Mouse (Mus musculus) adrenal gland (tissue): ENCODE results near the gene Islr2.

ENCODE experiments used
- intact Hi-C: fragments of 180-260 bp; cut with DNase I; formaldehyde crosslinking; loops from one replicate; pipeline ENCODE4 v1.15.1; 2025

The Islr2 gene

GRCm38 (mm10) chr9:58224356-58224755 is 20.2 kb upstream of the Islr2 start:
- intact Hi-C loops, result loop anchor here (1.0 kb wide), 1 partner anchor 23 kb away; no protein-coding TSS in a partner anchor

GRCm38 (mm10) chr9:58220218-58220903 is 16.2 kb upstream of the Islr2 start:
- intact Hi-C loops, result no loop called here

GRCm38 (mm10) chr9:58218539-58218938 is 14.4 kb upstream of the Islr2 start:
- intact Hi-C loops, result loop anchor here (10.0 kb wide), 1 partner anchor 274 kb away; the partner anchor contains the start of gene Sema7a

- intact Hi-C loops, result loop anchor here (10.0 kb wide), 1 partner anchor 272 kb away; the partner anchor contains the start of gene Sema7a
Measured at GRCm38 (mm10) chr9:58216402-58216801, 12.3 kb upstream of the Islr2 start.

- intact Hi-C loops, result loop anchor here (10.0 kb wide), 1 partner anchor 270 kb away; the partner anchor contains the start of gene Sema7a
Measured at GRCm38 (mm10) chr9:58214519-58215180, 10.5 kb upstream of the Islr2 start.

GRCm38 (mm10) chr9:58213865-58214264 is 9.7 kb upstream of the Islr2 start:
- intact Hi-C loops, result loop anchor here (10.0 kb wide), 1 partner anchor 269 kb away; the partner anchor contains the start of gene Sema7a

GRCm38 (mm10) chr9:58213377-58213776 is 9.3 kb upstream of the Islr2 start:
- intact Hi-C loops, result loop anchor here (10.0 kb wide), 1 partner anchor 269 kb away; the partner anchor contains the start of gene Sema7a

GRCm38 (mm10) chr9:58210304-58210627 is 6.1 kb upstream of the Islr2 start:
- intact Hi-C loops, result loop anchor here (10.0 kb wide), 1 partner anchor 265 kb away; the partner anchor contains the start of gene Sema7a

GRCm38 (mm10) chr9:58209462-58210303 is 5.6 kb upstream of the Islr2 start:
- intact Hi-C loops, result loop anchor here (10.0 kb wide), 1 partner anchor 265 kb away; the partner anchor contains the start of gene Sema7a

- intact Hi-C loops, result no loop called here
Measured at GRCm38 (mm10) chr9:58206013-58206412, 1.9 kb upstream of the Islr2 start.

GRCm38 (mm10) chr9:58204448-58205000 is 405 bp upstream of the Islr2 start:
- intact Hi-C loops, result no loop called here

- intact Hi-C loops, result loop anchor here (1.0 kb wide), 1 partner anchor 165 kb away; no protein-coding TSS in a partner anchor
Measured at GRCm38 (mm10) chr9:58202676-58203453, 1.3 kb downstream of the Islr2 start.

GRCm38 (mm10) chr9:58201861-58202549 is 2.1 kb downstream of the Islr2 start:
- intact Hi-C loops, result no loop called here

GRCm38 (mm10) chr9:58201091-58201842 is 2.9 kb downstream of the Islr2 start:
- intact Hi-C loops, result no loop called here

GRCm38 (mm10) chr9:58200270-58201090 is 3.6 kb downstream of the Islr2 start:
- intact Hi-C loops, result no loop called here

- intact Hi-C loops, result no loop called here
Measured at GRCm38 (mm10) chr9:58199381-58200269, 4.5 kb downstream of the Islr2 start.

GRCm38 (mm10) chr9:58198801-58199371 is 5.2 kb downstream of the Islr2 start:
- intact Hi-C loops, result no loop called here
